Mouse (Mus musculus) lung, adult 2 months (tissue): ENCODE results near the gene Rplp0.

Experiments used
- CTCF ChIP-seq: fragments of 200-500 bp; IDR thresholded peaks from 2 replicates; pipeline ENCODE4 v1.5.1; 2011; ENCODE audit warnings: mild to moderate bottlenecking, low read length, control low read depth; ENCODE audit not compliant: insufficient read depth
- POLR2A ChIP-seq: fragments of 200-500 bp; IDR thresholded peaks from 2 replicates; pipeline ENCODE4 v1.6.1; 2011; ENCODE audit warnings: low read depth, mild to moderate bottlenecking, control low read depth, low read length, borderline replicate concordance; ENCODE audit errors: extremely low read depth

DNA sequence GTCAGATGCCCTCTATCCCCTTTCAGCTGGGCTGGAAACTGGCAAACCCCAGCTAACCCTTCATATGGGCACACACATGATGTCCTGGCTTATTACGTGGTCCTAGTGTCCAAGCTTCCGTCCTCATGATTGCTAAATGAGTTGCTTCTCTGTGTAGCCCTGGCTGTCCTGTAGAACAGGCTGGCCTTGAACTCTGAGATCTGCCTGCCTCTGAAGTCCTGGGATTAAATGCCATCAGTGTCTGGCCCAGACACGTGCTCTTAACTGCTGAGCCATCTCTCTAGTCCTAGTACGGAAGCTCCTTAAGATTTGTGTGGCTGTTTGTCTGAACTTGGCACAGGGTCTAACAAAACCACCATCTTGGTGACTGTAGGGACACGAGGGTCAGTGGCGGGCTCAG, 44.3 kb downstream of the Rplp0 start:
- TF ChIP-seq POLR2A, result no peak
- TF ChIP-seq CTCF, result no peak
